In the genomic region with DNA sequence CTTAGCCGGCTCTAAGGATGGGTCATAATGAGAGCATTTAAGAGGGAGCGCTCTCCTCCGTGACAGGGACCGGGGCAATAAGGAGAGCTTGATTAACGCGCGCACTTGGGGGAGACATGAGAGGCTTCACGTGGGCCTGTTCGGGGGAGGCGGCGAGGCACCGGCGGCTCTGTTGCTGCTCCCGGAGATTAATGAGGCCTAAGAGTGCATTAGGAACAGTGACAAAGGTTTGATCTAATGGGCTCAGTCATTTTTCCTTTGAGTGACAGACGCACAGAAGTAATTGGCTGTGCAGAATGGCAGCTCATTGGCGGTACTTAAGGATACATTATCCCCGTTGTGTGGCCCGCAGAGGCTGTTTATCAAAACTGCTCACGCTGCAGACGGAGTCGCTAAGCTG, we compare ENCODE assay signal across 8 mouse cellular contexts.
DNase-seq lines count a peak whose midpoint lies in the region; ATAC-seq and TF ChIP-seq lines count a peak whose summit lies in the region.

No protein-coding gene starts in this region.

- no peak for ATAC-seq in heart, embryonic 11.5 days (replicated peaks; ENCODE audit: insufficient number of reproducible peaks, low FRiP score, low TSS enrichment)
- ATAC-seq in hindbrain, embryonic 11.5 days (ENCODE audit: low FRiP score) = peak; percentile 90
- no peak for ATAC-seq in lung, postnatal 0 days

- intact Hi-C loops in heart, postnatal 36 days (cut with DNase I) = no loop called here

- H3K4me2 ChIP-seq in heart, embryonic 11.5 days = peak overlapping the region; percentile 66
- H3K4me2 ChIP-seq in hindbrain, embryonic 11.5 days (replicated peaks; ENCODE audit: low read depth, low read length) = peak overlapping the region; percentile 22
- H3K4me2 ChIP-seq in lung, postnatal 0 days (replicated peaks; ENCODE audit: low read depth, low read length) = no peak overlapping the region

- H3K9me3 ChIP-seq in heart, embryonic 11.5 days (replicated peaks; ENCODE audit: control insufficient read depth, low read length) = no peaks in the 10 kb centered on the region
- H3K9me3 ChIP-seq in hindbrain, embryonic 11.5 days (ENCODE audit: control insufficient read depth, low read length) = no peaks in the 10 kb centered on the region
- H3K9me3 ChIP-seq in midbrain, embryonic 10.5 days (replicated peaks) = no peaks in the 10 kb centered on the region
- H3K9me3 ChIP-seq in lung, postnatal 0 days (ENCODE audit: low read length) = no peaks in the 10 kb centered on the region

- 19% methylated on average over 21 of the region's 21 CpGs for WGBS in heart, embryonic 11.5 days (ENCODE audit: insufficient replicate concordance)
- whole genome bisulfite sequencing in hindbrain, embryonic 11.5 days = 10% methylated on average over 21 of the region's 21 CpGs
- WGBS in midbrain, embryonic 10.5 days = 13% methylated on average over 21 of the region's 21 CpGs
- WGBS in lung, postnatal 0 days = 30% methylated on average over 21 of the region's 21 CpGs

- DNase-seq in heart, postnatal 36 days = no peak
- peak; percentile 29 for DNase-seq in ZHBTc4 (ENCODE audit: low read depth, low spot score)
- DNase-seq in hindbrain, embryonic 11.5 days (ENCODE audit: low spot score) = peak; percentile 70
- peak; percentile 46 for DNase-seq in midbrain, embryonic 10.5 days (ENCODE audit: low spot score)
- no peak for DNase-seq in testis, postnatal 10 days (ENCODE audit: low spot score)
- no peak for DNase-seq in gastrocnemius, adult 18-20 months (ENCODE audit: low spot score)
- no peak for DNase-seq in lung, postnatal 0 days (ENCODE audit: low spot score)

- H3K9ac ChIP-seq in heart, embryonic 11.5 days (ENCODE audit: low read depth, low read length) = 0 out of 2 replicates have a peak overlapping the region, but pooled peaks have one; percentile 3
- no peak overlapping the region for H3K9ac ChIP-seq in hindbrain, embryonic 11.5 days (ENCODE audit: low read depth, low read length)
- H3K9ac ChIP-seq in lung, postnatal 0 days (replicated peaks; ENCODE audit: low read depth) = no peak overlapping the region

- H3K27me3 ChIP-seq in heart, embryonic 11.5 days (ENCODE audit: control insufficient read depth, insufficient read depth, low read length) = no peaks in the 10 kb centered on the region
- H3K27me3 ChIP-seq in hindbrain, embryonic 11.5 days (ENCODE audit: control insufficient read depth, insufficient read depth, low read length) = peaks cover 3% of the 10 kb centered on the region; the same call in 1 of the 2 replicates
- H3K27me3 ChIP-seq in midbrain, embryonic 10.5 days (ENCODE audit: low read depth, poor library complexity, severe bottlenecking) = peaks cover 61% of the 10 kb centered on the region
- H3K27me3 ChIP-seq in lung, postnatal 0 days (replicated peaks; ENCODE audit: insufficient read depth, low read length) = no peaks in the 10 kb centered on the region

- no peaks in the 10 kb centered on the region; the same call in 1 of the 2 replicates for H3K36me3 ChIP-seq in heart, embryonic 11.5 days (ENCODE audit: control insufficient read depth, insufficient read depth, low read length)
- H3K36me3 ChIP-seq in hindbrain, embryonic 11.5 days (ENCODE audit: control insufficient read depth, insufficient read depth, low read length) = no peaks in the 10 kb centered on the region
- H3K36me3 ChIP-seq in midbrain, embryonic 10.5 days = peaks cover 12% of the 10 kb centered on the region
- H3K36me3 ChIP-seq in lung, postnatal 0 days (ENCODE audit: insufficient read depth, low read length) = no peaks in the 10 kb centered on the region

- peaks cover 6% of the 10 kb centered on the region for H3K4me1 ChIP-seq in heart, embryonic 11.5 days (ENCODE audit: control insufficient read depth, insufficient read depth, low read length)
- peaks cover 10% of the 10 kb centered on the region for H3K4me1 ChIP-seq in hindbrain, embryonic 11.5 days (replicated peaks; ENCODE audit: control insufficient read depth, insufficient read depth, low read length)
- peaks cover 51% of the 10 kb centered on the region for H3K4me1 ChIP-seq in midbrain, embryonic 10.5 days
- 0 out of 2 replicates have a peak, but pooled peaks cover 6% of the 10 kb centered on the region for H3K4me1 ChIP-seq in lung, postnatal 0 days (ENCODE audit: insufficient read depth, low read depth, low read length)

- no peak overlapping the region for H3K27ac ChIP-seq in heart, embryonic 11.5 days (ENCODE audit: low read depth, low read length)
- peak overlapping the region; percentile 10; the same call in 1 of the 2 replicates for H3K27ac ChIP-seq in hindbrain, embryonic 11.5 days (ENCODE audit: low read depth, low read length)
- peak overlapping the region; percentile 46; the same call in 1 of the 2 replicates for H3K27ac ChIP-seq in midbrain, embryonic 10.5 days (replicated peaks)
- no peak overlapping the region for H3K27ac ChIP-seq in lung, postnatal 0 days (ENCODE audit: low read length)

- TF ChIP-seq CTCF in lung, postnatal 0 days (IDR thresholded peaks at IDR 0.05) = no peak

- peak overlapping the region; percentile 34; the same call in 1 of the 2 replicates for H3K4me3 ChIP-seq in heart, embryonic 11.5 days (ENCODE audit: low read depth, low read length)
- no peak overlapping the region for H3K4me3 ChIP-seq in hindbrain, embryonic 11.5 days (ENCODE audit: low read depth, low read length)
- peak overlapping the region; percentile 44 for H3K4me3 ChIP-seq in midbrain, embryonic 10.5 days
- no peak overlapping the region for H3K4me3 ChIP-seq in lung, postnatal 0 days (ENCODE audit: low read depth, low read length)

- TF ChIP-seq EP300 in lung, postnatal 0 days (IDR thresholded peaks at IDR 0.05) = no peak

Comparison
In these comparisons a context has a peak if more than half of its experiments do, and no peak if none do; other contexts are left out.
1. H3K27ac ChIP-seq: peak in hindbrain, embryonic 11.5 days (single experiment) and midbrain, embryonic 10.5 days (single experiment); none in heart, embryonic 11.5 days (single experiment) and lung, postnatal 0 days (single experiment).
2. H3K4me3 ChIP-seq: peak in heart, embryonic 11.5 days (single experiment) and midbrain, embryonic 10.5 days (single experiment); none in hindbrain, embryonic 11.5 days (single experiment) and lung, postnatal 0 days (single experiment).
3. DNase-seq: peak in ZHBTc4 (single experiment), hindbrain, embryonic 11.5 days (single experiment) and midbrain, embryonic 10.5 days (single experiment); none in heart, postnatal 36 days (0 of 2), testis, postnatal 10 days (single experiment), gastrocnemius, adult 18-20 months (single experiment) and lung, postnatal 0 days (single experiment).